Mouse (Mus musculus): ENCODE measurements around the gene Sun3.

- TF ChIP-seq CTCF (IDR thresholded peaks at IDR 0.05; ENCODE audit: extremely low read depth, insufficient read depth, low read length): peak; percentile 65
- TF ChIP-seq POLR2A (IDR thresholded peaks at IDR 0.05; ENCODE audit: extremely low read depth, insufficient read depth, low read length): no peak
These were observed 65.4 kb downstream of the Sun3 start for GRCm38 (mm10) chr11:8983237-8983861.
